Mouse (Mus musculus) MN1 (cell line): Measurements from ENCODE around the gene C77080.

Source experiments
- DNase-seq: peaks from one replicate; pipeline ENCODE4 v3.0.0-alpha.2; 2016; ENCODE audit warnings: low spot score

Gene C77080

DNA sequence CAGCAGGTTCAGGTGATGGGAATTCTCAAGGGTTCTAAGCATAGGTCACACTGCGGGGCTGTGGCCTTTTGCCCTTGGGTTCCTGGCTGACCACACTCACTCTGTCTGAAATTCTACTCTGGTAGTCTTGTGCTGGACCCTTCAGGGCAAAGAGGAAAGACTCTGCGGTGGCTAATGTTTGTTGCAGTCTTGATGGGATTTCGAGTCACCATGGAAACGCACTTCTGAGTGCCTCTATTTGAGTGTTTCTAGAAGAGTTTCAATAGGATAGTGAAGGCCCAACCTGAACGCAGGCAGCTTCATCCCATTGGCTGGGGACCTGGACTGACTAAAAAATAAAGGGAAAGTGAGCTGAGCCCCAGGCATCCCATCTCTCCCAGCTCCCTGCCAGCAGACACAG, 5.6 kb upstream of the C77080 start:
- DNase-seq = no peak

- DNase-seq = no peak
Observed at GRCm38 (mm10) chr4:129266191-129266590, 5.0 kb upstream of the C77080 start.

- peak; percentile 97 for DNase-seq
Observed at GRCm38 (mm10) chr4:129263225-129264021, 2.2 kb upstream of the C77080 start.

DNA sequence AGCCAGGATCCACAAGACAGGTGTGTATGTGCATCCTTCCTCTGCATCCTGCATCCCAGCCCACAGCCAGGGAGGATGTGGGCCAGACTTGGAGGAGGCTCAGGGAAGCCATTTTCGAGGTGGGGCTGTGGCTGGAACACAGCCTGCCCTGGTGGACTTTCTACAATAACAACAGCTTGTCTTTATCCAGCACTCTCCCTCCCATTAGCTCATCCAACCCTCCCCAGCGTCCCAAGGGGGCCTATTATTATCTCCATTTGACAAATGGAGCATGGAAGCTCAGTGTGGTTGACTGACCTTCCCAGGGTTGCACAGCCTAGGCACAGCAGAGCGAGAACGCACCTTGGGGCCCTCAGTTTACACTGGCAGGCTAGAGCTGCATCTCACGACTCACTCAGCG, 526 bp downstream of the C77080 start:
- DNase-seq = peak; percentile 62

- peak; percentile 79 for DNase-seq
Observed at GRCm38 (mm10) chr4:129259101-129259500, 2.1 kb downstream of the C77080 start.

- DNase-seq = peak; percentile 60
Observed at GRCm38 (mm10) chr4:129256450-129257380, 4.5 kb downstream of the C77080 start.

DNA sequence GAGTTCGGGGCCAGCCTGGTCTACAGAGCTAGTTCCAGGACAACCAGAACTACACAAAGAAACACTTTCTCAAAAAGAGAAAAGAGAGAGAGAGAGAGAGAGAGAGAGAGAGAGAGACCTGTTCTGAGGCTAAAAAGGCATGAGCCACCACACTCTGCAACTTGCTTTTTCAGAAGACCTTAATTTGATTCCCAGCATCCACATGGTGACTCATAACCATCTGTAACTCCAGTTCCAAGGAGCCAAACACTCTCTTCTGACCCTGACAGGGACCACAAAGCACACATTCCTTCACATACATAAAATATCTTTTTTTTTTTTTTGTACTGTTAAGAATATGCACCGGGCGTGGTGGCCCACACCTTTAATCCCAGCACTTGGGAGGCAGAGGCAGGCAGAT, 6.6 kb downstream of the C77080 start:
- peak; percentile 69 for DNase-seq

DNA sequence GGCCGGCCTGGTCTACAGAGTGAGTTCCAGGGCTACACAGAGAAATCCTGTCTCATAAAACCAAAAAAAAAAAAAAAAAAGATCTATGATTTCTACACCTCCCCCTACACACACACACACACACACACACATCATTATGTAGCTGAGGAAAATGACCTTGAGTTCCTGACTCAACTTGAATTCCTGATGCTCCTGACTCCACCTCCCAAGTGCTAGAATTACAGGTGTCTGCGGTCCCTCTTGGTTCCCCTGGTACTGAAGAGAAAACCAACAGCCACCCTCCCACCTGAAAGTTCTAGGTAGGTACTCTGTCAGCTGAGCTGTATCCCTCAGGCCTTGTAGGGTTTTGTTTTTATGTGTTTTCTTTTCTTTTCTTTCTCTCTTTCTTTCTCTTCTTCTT, 8.7 kb downstream of the C77080 start:
- no peak for DNase-seq

- no peak for DNase-seq
Observed at GRCm38 (mm10) chr4:129251482-129252125, 9.6 kb downstream of the C77080 start.

- no peak for DNase-seq
Observed at GRCm38 (mm10) chr4:129250759-129251481, 10.3 kb downstream of the C77080 start.

DNA sequence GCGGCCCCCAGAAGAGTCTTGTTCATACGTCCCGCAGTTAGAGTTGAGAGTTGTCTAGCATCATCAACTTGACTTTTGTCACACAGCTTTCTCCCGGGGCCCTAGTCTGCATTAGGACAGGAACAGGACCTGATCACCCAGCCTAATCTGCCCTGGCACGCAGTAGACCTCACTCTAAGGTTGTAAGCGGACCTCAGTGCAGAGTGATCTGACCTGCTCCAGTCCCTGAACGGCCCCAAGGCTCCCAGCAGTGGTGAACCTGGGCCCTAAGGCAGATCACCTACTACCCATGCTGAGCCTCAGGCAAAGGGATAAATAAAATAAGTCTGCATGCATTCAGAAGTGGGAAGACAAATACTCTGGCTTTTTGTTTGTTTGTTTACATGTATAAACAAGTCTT, 11.9 kb downstream of the C77080 start:
- no peak for DNase-seq

DNA sequence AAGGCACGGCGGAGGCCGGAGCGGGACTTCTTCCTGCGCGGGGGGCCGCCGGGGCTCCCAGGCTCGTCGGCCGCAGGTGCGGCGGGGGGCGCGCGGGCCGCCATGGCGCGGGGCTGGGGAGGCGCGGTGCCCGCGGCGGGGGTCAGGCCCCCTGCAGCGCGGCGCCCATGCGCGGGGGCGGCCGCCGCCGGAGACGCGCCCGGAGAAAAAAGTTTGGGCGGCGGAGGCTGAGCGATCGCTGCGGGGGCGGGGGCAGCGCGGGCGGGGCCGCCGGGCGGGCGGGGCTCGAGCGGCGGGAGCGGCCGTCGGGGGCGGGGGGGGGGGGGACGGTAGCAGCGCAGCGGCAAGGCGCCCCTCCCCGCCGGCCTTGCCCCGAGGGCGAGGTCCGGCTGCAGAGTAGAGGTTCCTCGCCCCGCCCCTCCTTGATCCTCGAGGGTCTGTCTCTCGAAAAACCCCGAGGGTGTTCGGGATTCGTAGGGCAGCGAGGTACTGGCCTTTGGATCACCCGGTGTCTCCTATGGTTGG, 12.9 kb downstream of the C77080 start:
- peak; percentile 49 for DNase-seq

- no peak for DNase-seq
Observed at GRCm38 (mm10) chr4:129247381-129248242, 13.6 kb downstream of the C77080 start.

DNA sequence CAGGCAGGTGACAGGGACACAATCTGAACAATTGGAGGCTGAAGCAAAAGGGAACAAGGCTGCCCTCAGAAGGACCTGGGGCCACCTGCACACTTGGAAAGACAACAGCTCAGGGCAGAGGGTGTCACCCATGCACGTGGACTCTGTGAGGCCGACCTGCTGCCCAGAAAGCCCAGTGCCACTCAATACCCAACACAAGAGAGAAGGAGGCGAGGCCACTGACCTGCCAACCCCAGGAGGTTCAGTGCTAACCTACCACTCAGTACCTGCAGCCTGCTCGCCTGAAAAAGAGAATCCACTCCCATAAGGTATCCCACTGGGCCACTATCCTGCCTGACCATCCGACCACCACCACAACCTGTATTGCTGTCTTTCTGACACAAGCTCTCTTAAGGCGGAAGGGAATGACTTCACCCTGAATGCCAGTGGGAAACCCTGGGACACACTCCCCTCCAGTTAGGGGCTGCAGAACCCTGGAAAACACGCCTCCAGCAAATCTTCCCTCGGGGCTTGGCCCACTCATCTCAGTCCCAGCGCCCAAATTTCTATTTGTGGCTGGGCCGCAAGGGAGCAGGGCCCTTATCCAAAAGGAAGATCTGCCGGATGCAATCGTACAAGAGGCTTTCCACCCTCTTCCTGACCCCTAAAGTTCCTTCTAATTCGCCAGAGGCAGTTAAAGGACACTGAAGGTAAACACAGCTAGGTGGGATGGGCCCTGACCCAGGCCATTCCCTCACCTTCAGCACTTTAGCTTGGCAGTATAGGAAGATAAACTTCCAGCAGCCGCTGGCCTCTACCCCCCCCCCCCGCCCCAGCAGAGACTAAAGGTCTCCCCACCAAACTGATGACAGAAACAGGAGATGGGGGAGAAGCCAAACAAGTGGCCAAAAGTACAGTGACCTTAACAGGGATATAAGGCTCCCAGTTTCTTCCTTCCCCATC, 14.6 kb downstream of the C77080 start:
- DNase-seq = no peak

DNA sequence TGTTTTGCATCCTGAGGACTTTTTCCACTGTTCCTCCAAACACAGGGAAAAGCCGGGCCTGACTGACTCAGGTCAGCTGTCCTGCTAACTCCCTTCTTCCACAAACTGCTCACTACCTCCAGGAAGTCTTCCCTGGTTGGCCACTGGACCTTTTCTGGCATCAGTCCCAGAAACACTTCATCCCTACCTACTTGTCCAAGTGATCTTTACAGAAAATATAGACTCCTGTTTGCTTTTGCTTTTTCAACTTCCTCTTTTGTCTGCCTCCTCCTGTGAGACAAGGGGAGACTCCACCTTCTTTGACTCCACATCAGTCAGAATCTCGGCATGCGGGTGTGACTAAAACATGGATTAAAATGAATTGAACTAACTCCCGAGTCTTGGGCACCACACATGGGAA, 16.4 kb downstream of the C77080 start:
- DNase-seq = no peak

DNA sequence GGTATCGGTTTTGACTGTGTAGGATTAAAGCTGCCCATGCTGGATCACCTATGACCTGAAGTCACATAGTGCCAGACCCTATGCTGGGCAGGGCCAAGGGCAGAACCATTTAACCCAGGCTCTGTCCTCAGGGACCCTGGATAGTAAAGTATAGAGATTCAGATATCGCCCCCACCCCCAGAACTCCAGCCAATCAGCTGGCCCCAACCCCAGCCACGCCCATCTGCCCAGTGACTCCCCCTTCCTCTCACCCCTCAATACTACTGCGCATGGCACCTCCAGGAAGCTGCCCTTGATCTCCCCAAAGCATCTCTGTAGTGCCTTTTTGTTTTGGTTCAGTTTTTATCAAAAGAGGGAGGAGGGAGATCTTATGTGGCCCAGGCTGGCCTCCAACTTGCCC, 18.4 kb downstream of the C77080 start:
- no peak for DNase-seq

- DNase-seq = no peak
Observed at GRCm38 (mm10) chr4:129242327-129242726, 18.9 kb downstream of the C77080 start.

DNA sequence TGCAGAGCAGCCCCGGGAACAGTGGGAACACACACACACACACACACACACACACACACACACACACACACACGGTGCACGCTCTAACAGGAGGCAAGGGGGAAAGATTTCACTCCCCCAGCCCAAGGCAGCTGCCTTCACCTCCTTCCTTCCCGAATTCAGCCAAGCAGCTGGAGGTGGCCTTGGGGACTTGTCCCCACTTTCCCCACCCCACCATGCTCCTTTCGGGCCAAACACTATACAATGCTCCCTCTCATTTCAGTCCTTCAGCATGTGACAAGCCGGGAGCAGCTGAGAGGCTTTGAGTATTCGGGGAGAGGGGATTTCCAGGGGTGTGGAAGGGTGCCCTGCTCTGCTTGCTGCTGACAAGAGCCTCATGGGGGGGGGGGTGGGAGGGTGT, 19.3 kb downstream of the C77080 start:
- no peak for DNase-seq

DNA sequence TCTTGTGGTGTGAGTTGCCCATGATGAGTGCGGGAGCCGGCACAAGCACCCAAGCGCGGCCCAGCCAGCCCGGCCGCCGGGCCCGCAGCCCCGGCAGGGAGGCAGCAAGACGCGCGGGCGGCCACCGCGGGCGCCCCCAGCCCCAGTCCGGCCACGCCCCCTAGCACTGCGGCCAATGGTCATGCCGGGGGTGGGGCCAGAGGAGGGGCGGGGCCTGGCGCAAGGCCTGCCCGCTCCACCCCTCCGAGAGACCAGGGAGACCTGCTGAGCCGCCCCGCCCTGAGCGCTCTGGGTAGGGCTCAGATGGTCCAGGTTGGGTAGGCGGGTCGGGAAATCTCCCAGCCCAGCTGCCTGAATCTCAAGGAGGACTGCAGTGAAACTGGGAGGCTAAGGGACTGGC, 22.1 kb downstream of the C77080 start:
- peak; percentile 88 for DNase-seq
